Mouse (Mus musculus): ENCODE measurements around the gene AW146154.
"Not testable (repeated sequence)": the region's sequence is repeated elsewhere in the genome, so short reads cannot be mapped to it uniquely, and the experiment has no call there.

AW146154 gene

GRCm38 (mm10) chr7:41499389-41500049, at the start of gene AW146154, which contains the start of gene Gm20449:
TSS of gene AW146154 (minus strand) at chr7:41499890.
TSS of gene Gm20449 (minus strand) at chr7:41499417.
- DNase-seq (ENCODE audit: low spot score in 2 of 2), result peak; percentile 98 to 99

GRCm38 (mm10) chr7:41512672-41513071, 13.0 kb upstream of the AW146154 start:
- DNase-seq (ENCODE audit: low spot score in 2 of 2), result no peak

GRCm38 (mm10) chr7:41512207-41512606, 12.5 kb upstream of the AW146154 start:
- DNase-seq (ENCODE audit: low spot score in 2 of 2), result no peak

DNA sequence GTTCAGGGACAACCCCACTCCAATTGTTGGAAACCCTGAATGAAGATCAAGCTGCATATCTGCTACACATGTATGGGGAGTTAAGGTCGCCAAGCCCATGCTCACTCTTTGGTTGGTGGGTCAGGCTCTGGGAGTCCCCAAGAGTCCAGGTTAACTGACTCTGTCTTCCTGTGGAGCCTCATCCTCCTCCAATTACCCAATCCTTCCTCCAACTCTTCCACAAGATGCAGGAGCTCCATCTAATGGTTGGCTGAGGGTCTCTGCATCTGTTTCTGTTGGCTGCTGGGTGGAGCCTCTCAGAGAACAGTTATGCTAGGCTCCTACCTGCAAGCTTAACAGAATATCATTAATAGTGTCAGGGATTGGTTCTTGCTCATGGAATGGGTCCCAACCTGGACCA, 2.7 kb upstream of the AW146154 start:
- no peak for DNase-seq (ENCODE audit: low spot score in 2 of 2)

DNA sequence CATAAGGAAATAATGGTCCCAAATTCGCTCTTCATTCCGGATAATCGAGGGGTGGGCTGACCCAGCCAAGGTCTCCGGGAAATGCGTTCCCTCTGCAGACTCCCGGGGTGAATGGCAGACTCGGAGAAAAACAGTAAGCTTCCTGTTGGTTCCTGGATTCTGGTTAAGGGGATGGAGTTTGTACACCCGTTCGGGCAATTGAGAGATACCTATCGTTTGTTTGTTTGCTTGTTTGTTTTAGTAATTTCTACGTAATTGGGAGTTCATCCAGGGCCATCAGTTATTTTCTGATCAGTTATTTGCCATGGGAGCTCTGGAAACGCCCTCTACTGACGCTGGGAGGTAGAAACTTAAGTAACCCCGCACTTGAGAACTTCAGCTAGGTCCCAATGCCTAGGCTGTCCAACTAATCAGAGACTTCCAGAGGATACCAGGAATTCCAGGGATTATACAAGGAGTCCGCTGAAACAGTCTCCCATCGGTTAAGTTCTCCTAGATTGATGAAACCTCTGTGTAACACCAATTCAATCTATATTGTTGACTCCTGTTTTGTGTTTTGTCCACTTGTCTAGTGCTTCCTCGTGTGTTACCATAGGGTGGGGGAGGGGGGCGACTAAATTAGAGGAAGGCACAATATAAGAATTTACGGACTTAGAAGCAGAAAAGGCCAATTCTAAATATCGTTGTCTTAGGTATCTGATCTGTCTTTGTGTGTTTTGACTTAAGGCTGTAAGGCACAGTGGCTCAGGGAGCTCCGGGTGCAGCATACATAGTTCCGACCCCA, 653 bp upstream of the AW146154 start:
- DNase-seq (ENCODE audit: low spot score in 2 of 2), result peak; percentile 44 to 57

DNA sequence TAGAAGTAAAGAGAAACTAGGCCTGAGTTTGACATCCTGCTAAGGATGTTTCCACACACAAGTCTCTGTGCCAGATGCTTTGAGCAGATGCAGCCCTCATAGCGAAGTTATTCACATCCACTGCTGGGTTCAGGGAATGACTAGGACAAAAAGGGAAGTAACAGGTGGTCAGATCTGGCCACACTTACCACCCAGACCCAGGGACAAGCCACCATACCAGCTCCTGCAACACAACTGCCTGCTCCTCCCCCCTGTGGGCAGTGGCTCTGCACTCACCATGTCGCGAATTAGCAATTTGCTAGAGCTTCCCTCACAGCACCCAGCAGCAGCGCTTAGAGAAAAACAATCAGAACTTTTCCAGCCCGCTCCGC, 687 bp downstream of the AW146154 start:
- not testable (repeated sequence) for DNase-seq (ENCODE audit: low spot score in 2 of 2)

- not testable (repeated sequence) for DNase-seq (ENCODE audit: low spot score in 2 of 2)
Observed at GRCm38 (mm10) chr7:41498464-41498863, 1.2 kb downstream of the AW146154 start.

- DNase-seq (ENCODE audit: low spot score in 2 of 2), result no peak
Observed at GRCm38 (mm10) chr7:41497871-41498270, 1.8 kb downstream of the AW146154 start.

- DNase-seq (ENCODE audit: low spot score in 2 of 2), result no peak
Observed at GRCm38 (mm10) chr7:41451864-41452263, 47.8 kb downstream of the AW146154 start.

- DNase-seq (ENCODE audit: low spot score in 2 of 2), result not testable (repeated sequence)
Observed at GRCm38 (mm10) chr7:41448596-41448995, 51.1 kb downstream of the AW146154 start, which contains the start of gene Vmn2r57. TSS of gene Vmn2r57 (minus strand) at chr7:41448696.

Measured in frontal cortex, postnatal 25 days (tissue).